Mouse (Mus musculus): ENCODE results near the gene Pspn.

Gene Pspn

GRCm38 (mm10) chr17:56999968-57000609 lies at the start of gene Pspn:
Gene Pspn, minus strand, starts transcription at chr17:57000018.
- DNase-seq: no peak

- DNase-seq: no peak
These were observed 49.0 kb upstream of the Pspn start for GRCm38 (mm10) chr17:57048816-57049215.

- DNase-seq: peak in 1 of 2 experiments; percentile 27
These were observed 47.6 kb upstream of the Pspn start for GRCm38 (mm10) chr17:57047406-57047805.

GRCm38 (mm10) chr17:57041554-57041953 lies 41.7 kb upstream of the Pspn start, which contains the start of gene Slc25a41:
Gene Slc25a41, minus strand, starts transcription at chr17:57041654.
- no peak for DNase-seq

- DNase-seq: no peak
These were observed 39.2 kb upstream of the Pspn start for GRCm38 (mm10) chr17:57038978-57039377.

- DNase-seq: no peak
These were observed 33.0 kb upstream of the Pspn start for GRCm38 (mm10) chr17:57032854-57033253.

DNA sequence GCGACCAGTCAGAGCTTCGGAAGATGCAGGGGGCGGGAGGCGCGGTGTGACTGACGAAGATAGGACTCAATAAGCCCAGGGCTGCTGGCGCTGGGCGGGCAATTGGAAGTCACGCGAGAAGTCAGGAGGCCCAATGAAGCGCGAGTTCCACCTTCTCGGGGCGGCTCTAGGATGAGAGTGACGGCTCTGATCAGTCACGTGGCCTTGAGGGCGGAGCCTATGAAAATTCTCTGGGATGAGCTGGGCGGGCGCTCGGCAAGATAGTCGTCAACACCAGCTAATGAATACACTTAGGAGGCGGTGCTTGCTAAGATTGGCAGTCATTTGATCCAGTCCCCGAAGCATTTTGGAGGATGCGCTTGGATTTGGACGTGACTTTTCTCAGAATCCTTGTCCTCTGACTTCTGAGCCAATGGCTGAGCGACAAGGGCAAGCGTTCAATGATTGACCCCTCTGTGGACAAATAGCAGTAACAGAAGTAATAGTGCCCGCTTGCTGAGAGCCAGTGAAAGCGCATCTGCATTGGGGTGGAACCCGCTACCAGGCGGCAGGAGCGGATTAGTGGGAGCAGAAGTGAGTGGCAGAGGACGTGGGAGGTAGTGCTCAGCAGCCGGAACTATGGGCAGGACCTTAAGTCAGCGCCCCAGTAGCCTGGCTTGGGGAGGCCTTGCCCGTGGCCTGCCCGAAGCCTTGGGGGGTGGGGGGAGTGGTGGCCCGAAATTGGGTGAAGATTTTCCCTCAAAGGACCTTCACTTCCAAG lies 32.0 kb upstream of the Pspn start:
- DNase-seq: peak; percentile 98 to 99

DNA sequence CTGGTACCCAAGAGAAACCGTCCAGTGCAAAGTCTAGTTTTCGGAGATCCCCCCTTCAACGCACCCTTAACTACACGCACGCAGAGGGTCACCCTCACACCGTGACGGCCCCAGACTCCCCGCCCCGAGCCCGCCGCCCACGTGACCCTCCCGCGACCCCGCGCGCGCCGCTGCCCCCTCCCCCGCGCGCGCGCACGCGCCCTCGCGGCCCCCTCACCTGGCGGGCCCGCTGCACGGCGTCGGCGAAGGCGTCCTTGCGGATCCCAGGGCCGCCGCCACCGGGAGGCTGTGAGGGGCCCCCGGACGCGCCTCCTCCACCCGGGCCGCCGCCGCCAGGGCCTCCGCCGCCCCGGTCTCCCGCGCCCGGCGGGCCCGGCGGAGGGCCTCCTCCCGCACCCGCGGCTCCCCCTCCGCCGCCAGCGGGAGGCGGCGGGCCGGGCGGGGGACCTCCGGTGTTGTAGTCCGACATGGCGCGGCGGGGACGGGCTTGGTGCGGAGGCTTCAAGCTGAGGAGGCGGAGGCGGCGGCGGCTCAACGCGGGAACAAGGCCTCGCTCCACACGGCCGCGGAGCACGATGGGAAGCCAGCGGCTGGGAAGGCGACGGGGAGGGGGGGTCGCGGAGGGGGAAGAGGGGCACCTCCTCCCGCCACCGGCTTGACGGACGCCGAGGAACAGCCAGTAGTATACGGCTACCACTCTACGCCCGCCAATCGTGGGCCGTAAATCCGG lies 31.3 kb upstream of the Pspn start, which contains the start of gene Khsrp:
TSS of gene Khsrp (minus strand) at position 592 of the 730 bp plus-strand sequence.
- DNase-seq: peak in 1 of 2 experiments; percentile 72

DNA sequence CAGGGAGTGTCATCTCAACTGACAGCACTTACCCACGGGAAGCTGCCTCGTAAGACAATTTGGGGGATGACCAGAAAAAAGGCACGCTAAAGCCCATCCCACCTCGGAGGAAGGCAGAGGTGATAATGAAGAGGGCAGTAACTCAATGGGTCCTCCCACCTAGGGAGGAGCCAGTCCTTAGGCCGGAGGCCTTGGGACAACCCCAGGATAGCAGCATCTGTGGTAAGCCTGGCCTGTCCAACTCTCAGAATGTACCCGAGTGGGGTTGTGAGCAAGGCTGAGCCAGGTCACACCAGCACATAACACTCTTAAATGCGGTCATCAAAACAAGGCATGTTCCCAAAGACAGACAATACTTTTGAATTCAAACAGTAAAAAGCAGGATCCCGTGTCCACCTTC lies 29.9 kb upstream of the Pspn start:
- DNase-seq: no peak

GRCm38 (mm10) chr17:57027471-57027870 lies 27.7 kb upstream of the Pspn start:
- no peak for DNase-seq

- DNase-seq: no peak
These were observed 21.1 kb upstream of the Pspn start for GRCm38 (mm10) chr17:57020960-57021359.

GRCm38 (mm10) chr17:57019693-57020092 lies 19.9 kb upstream of the Pspn start:
- DNase-seq: no peak

DNA sequence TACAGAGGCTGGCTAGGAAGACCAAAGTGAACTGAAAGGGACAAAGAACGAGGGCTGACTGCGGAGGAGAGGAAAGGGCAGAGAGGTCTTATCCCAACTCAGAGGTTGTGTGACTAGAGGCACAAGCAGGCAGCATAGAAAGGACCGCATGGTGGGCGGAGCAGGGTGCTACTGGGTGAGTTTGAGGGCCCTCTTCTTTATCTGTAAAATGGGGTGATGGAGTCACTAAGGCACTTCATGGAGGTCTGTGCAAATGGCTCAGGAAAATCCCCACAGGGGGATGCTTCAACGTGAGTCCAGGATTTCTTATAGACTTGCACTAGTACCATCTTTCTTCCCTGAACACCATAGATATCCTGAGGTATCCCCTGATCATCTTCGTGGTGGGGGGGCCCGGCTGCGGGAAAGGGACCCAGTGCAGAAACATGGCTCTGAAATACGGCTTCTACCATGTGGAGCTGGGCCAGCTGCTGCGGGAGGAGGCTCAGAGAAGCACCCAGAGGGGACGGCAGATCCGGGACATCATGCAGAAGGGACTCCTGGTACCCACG lies 12.5 kb upstream of the Pspn start:
- no peak for DNase-seq

GRCm38 (mm10) chr17:57011236-57012141 lies 11.7 kb upstream of the Pspn start, which contains the start of the genes Gtf2f1 and Gm17949:
Gene Gtf2f1, minus strand, starts transcription at chr17:57011288.
Gene Gm17949, plus strand, starts transcription at chr17:57011469.
- peak; percentile 95 to 97 for DNase-seq

- no peak for DNase-seq
These were observed 11.1 kb upstream of the Pspn start for GRCm38 (mm10) chr17:57010911-57011235.

DNA sequence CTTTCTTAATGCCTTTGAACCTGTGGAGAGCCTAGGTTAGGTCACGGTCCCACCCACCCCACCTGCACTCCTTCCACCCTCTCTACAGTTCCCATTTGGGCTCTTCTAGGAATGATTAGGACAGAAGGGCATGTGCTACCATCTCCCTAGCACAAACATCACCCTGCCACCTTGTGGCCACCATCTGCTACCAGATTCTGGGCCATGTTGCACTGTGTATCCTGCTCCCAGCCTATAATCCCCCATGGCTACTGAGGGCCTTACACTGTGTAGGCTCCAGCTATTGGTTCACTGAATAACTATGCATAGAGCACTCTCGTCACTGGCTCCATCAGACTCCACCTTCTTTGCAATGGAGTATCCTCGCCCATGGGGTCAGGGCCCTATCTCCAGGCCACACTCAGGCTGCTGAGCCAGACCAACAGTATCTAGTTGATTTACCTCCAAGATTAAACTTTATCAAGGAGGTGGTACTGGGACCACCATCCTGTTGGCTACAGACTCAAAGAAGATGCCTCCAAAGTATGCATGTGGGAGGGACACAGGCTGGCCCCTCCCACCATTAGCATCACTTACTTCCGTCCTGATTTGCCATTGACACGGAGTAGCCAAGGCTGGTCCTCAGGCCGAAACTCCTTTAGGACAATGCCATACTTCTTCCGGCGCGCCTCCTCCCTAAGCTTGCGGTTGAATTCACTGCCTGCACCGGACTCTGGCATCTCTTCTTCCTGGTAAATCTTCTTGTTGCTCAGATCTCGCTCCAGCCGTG lies 7.5 kb upstream of the Pspn start:
- no peak for DNase-seq

DNA sequence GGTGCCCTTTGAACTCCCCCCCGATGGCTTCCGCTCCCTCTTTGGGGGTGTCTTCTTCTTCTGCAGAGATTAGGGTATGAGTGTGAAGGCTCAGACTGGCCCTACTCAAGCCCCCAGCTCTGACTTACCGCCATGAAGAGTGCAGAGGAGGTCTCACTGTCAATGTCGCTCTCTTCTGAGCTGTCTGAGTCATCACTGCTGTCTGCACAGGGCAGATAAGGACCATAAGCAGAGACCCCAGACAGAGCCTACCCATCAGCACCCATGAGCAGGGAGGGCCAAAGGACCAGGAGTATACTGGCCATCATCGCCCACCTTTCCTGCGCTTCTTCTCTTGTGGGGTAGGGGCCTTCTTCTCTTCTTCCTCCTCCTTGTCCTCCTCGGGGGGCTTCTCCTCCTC lies 4.2 kb upstream of the Pspn start:
- no peak for DNase-seq

- no peak for DNase-seq
These were observed 1.4 kb upstream of the Pspn start for GRCm38 (mm10) chr17:57001228-57001627.

DNA sequence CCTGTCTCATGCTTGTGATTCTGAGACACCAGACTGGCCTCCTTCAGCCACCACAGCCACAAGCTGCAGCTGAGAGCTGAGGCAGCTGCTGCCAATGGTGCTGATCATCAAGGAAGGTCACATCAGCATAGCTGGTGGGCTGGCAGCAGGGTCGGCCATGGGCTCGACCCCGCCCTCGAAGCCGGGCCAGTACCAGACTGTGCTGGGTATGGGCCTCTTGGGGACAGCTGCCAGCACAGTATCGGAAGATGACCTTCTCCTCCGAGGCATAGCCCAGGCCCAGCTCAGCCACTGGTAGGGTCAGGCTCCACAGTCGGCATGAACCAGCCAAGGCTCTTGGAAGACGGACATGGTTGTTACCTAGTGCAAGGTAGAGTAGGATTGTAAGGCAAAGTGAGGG lies 404 bp downstream of the Pspn start:
- no peak for DNase-seq

GRCm38 (mm10) chr17:56997029-56997667 lies 2.7 kb downstream of the Pspn start, which contains the start of gene Alkbh7:
Gene Alkbh7, plus strand, starts transcription at chr17:56997339.
- peak; percentile 93 to 95 for DNase-seq

GRCm38 (mm10) chr17:56996506-56996905 lies 3.3 kb downstream of the Pspn start:
- no peak for DNase-seq

All from cerebellum, postnatal 25 days (tissue).